Mouse (Mus musculus) activated CD4-positive, CD25-positive, alpha-beta regulatory T cell, adult 4 months (primary cell): ENCODE results near the gene Spib. TPM values are rescaled to one million over a fixed set of nuclear protein-coding genes. Genes with fewer than 3 reads are reported as not detected.

Source experiments
- ATAC-seq: one replicate; pipeline ENCODE4 v1.8.0; 2017
- polyA plus RNA-seq, 2 experiments: library from polyadenylated mRNA; unstranded; fragments of 100-300 nt; shearing (Covaris generic); gene quantifications; one replicate each; pipeline ENCODE4 v1.2.1; 2017

The Spib gene
- polyA plus RNA-seq, 2 experiments from 2014 or later = 2.6 TPM; not detected in 1

- ATAC-seq = no peak
Measured at GRCm38 (mm10) chr7:44525126-44525832, 6.6 kb downstream of the Spib start.

GRCm38 (mm10) chr7:44524502-44524901 is 7.4 kb downstream of the Spib start, which contains the start of gene Mybpc2:
TSS of gene Mybpc2 (minus strand) at chr7:44524656.
- ATAC-seq = no peak

DNA sequence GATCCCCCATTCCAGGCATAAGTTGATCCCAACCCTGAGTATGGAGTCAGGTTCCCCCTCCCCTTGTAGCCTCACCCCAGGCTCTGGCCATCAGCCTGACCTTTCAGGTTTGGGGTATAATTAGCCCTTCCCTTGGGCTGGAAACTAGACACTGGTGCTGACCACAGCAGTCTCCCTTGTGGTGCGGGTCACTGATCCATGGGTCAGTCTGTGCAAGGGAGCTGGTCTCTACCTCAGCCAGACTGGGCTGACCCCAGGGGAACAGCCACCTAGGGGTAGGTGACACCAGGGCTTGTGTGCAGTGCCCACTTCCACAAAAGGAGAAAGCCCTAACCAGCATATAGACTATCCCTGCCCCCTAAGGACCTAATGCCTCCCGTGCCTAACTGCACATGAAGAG is 8.8 kb downstream of the Spib start:
- no peak for ATAC-seq

- no peak for ATAC-seq
Measured at GRCm38 (mm10) chr7:44521710-44522109, 10.2 kb downstream of the Spib start.

GRCm38 (mm10) chr7:44520990-44521389 is 10.9 kb downstream of the Spib start:
- ATAC-seq = no peak

GRCm38 (mm10) chr7:44519240-44519913 is 12.5 kb downstream of the Spib start:
- ATAC-seq = no peak

DNA sequence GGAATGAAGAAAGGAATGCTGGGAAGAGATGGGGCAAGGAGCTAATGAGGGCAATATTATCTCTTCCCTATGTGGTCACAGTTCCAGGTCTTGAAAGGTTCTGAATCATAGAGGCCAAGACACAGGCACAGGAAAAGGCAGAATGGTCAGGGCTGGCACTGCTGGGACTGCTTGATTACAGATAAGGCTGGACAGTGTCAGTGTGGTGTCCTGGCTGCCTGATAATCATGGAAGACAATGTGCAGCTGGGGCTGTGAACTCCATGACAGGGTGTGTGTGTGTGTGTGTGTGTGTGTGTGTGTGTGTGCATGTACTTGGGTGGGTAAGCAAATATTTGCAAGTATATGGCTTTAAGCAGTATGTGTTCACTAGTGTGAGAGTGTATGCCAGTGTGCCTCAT is 24.4 kb downstream of the Spib start:
- no peak for ATAC-seq

DNA sequence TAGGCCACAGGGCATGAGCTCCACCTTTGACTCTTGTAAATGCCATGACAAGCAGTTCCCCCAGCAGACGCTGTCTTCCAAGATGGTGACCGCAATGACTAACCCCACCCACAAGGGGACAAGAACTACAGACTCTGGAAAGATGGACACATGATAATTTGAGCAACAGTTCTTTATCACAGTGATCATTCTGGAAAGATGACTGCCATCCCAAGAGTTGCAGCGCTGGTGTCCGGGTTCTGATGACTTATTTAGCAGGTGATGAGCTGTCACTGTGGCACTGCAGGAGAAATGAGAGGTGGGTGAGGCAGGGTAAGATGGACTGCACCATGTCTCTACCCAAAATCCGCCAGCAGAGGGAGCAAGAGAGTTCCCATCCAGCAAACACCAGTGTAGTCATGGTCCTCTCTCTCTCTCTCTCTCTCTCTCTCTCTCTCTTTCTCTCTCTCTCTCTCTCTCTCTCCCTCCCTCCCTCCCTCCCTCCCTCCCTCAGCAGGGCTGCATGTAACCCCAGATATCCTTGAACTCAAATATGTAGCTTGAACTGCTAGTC is 30.2 kb downstream of the Spib start:
- ATAC-seq = peak; percentile 71

DNA sequence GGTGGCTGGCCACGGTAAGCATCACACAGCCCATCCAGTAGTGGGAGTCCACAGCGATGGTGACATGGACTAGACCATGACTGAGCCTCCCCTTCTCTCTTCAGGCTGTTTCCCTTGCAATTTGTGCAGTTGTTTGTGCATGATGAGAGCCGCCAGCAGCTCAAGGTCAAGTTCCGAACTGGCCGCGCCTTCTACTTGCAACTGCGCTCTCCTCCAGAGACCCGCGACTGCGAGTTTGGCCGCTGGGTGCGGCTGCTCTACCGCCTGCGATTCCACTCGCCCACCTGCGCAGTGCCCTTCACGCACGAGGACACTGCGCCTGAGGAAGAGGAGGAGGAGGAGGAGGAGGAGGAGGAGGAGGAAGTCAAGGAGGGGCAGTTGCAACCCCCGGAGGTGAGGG is 31.8 kb downstream of the Spib start:
- ATAC-seq = no peak

GRCm38 (mm10) chr7:44498922-44499321 is 32.9 kb downstream of the Spib start:
- ATAC-seq = no peak

DNA sequence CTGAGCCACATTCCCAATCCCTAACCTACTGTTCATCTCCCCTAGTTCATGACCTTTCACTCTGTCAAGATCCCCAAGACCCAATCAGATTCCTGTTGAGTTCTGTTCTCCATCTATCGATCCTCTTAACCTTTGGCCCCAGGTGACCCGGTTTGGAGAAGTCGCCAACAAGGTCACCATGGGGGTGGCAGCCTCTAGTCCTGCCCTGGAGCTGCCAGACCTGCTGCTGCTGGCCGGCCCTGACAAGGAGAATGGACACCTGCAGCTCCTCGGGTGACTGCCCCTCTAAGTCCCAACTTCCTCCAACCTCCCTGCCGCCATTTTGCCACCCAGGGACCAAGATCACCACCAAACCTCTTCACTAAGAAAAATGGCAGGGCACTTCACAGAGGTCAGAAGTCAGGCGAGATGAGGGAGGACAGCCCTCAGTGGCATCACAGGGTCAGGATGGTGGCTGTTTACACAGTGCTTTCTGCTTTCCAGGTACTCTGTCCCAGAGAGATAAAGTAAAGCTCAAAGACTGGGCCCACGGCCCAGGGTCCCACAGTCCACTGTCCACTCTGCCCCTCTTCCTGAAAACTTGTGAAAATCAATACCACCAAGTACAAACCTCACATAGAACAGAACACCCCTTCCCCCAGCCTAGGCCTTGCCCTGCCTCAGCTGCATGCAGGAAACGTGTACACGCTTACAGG is 34.4 kb downstream of the Spib start:
- no peak for ATAC-seq

GRCm38 (mm10) chr7:44496771-44497109 is 35.1 kb downstream of the Spib start:
- peak; percentile 18 for ATAC-seq

- peak; percentile 94 for ATAC-seq
Measured at GRCm38 (mm10) chr7:44495992-44496770, 35.7 kb downstream of the Spib start, which contains the start of the genes Emc10 and Fam71e1. TSS of gene Emc10 (minus strand) at chr7:44496529. TSS of gene Fam71e1 (plus strand) at chr7:44496581.

GRCm38 (mm10) chr7:44495086-44495485 is 36.8 kb downstream of the Spib start:
- no peak for ATAC-seq

GRCm38 (mm10) chr7:44494681-44495080 is 37.2 kb downstream of the Spib start:
- no peak for ATAC-seq

GRCm38 (mm10) chr7:44492166-44492826 is 39.6 kb downstream of the Spib start:
- no peak for ATAC-seq

GRCm38 (mm10) chr7:44491391-44491790 is 40.5 kb downstream of the Spib start:
- no peak for ATAC-seq

DNA sequence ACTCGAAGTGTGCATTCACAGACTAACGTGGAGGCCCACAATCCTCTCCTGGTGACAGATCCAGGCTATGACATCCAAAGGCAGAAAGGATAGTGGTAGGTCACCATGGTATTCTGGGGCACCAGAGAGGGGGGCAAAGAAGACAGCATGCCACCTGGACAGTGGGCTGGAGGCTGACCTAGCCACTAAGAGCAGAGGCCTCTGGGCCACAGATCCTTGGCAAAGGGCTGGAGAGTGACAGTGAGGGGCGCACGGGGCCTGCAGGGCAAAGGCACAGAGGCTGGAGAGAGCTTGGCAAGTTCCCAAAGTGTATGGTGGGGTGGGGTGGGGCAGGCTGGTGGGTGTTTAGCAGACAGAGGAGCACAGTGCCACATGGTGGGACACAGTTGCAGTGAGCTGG is 41.6 kb downstream of the Spib start:
- ATAC-seq = no peak

- no peak for ATAC-seq
Measured at GRCm38 (mm10) chr7:44488545-44488944, 43.3 kb downstream of the Spib start.

GRCm38 (mm10) chr7:44487936-44488335 is 43.9 kb downstream of the Spib start:
- no peak for ATAC-seq

- ATAC-seq = no peak
Measured at GRCm38 (mm10) chr7:44486927-44487575, 44.8 kb downstream of the Spib start.
